Mouse (Mus musculus): ENCODE measurements around the gene Tubd1.

Gene Tubd1

DNA sequence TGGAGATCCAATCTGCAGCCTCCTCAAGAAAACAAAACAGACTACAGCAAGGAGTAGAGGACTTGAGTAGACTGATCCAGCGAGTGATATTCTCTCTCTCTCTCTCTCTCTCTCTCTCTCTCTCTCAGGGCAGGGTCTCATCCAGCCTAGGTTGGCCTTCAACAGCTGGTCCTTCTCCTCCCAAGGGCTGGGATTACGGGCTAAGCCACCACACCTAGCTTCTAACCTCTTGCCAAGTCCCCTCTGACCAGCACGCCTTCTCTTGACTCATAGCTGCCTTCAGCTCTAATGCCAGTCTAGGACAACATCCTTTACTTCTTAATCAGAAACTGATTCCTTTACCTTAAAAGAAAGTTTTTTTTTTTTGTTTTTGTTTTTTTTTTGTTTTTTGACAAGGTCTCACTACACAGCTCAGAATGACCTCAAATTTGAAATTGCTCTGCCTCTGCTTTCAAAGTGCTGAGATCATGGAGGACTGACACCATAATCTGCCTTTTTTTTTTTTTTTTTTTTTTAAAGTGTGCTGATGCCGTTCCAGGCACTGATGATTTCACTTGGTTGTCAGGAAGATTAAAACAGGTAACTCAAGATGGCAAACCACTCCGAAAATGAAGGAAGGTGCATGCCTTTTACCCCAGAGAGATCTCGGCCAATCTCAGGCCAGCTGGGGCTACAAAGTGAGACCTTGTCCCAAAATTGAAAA, 33.5 kb downstream of the Tubd1 start:
- TF ChIP-seq GATA4 (IDR thresholded peaks at IDR 0.05; ENCODE audit: insufficient replicate concordance, low read length), result no peak

DNA sequence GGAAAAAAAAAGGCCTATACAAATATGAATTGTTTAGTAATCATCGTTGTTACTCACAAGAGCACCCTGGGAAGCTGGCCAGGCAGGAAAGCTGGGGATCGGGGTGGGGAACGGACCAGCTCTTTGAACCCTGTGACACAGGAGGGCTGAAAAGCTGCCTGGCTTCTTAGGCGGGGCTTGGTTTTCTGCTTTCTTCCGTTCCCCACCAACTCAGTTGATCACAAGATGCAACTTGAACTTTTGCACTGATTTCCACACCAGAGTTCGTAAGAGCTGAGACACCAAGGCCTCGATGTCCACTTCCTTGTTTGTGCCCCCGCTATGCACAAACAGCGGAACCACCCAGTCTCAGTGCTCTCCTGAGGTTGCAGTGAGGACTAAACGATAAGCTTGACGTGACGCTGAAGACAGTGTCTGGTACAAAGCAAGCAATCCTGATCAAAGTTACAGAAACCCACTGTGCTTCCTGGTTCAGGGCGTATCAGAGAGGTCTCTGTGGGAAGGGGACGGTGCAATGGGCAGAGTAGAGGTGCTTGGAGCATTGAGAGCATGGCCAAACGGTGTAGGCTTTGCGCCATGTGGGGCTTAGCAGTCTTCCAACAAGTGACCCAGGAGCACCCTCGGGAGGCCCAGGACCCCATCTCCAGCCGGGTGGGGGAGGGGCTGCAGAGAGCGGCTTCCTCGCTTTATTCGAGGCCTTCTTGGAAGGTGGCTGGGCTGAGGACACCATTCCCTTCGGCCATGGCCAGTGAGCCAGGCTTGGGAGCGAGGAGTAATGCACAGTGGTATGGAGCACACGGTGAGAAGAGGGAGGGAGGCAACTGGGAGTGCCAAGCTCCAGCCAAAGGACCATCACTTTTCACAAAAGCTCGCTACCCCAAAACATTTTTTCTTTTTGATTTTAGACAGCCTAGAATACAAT, 34.3 kb downstream of the Tubd1 start:
- no peak for TF ChIP-seq GATA4 (IDR thresholded peaks at IDR 0.05; ENCODE audit: insufficient replicate concordance, low read length)

DNA sequence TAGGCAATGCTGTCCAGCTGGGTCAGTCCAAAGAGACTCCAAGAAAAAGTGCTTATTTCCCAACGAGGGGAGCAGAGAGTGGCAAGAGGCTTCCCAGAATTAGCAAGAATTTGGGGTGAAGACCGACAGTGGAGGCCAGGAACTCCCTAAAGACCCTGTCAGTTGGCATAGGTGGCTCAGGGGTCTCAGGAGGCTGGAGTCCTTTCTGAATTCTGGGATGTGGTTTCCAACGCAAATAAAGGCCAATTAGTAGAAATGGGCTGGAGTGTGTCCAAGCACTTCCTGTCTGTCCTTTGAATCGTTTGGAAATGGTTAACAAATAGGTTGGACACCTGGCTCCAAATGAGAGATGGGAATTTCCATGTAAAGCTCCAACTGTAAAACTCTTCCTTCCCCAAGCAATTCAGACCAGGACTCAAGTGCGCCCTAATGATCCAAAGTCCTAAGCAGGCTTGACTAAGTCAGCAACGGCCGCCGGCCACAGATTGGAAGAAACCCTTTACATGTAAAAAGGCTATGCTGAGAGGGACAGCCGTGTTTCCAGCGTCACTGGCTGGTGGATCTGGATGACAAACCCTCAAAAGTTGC, 35.0 kb downstream of the Tubd1 start:
- TF ChIP-seq GATA4 (IDR thresholded peaks at IDR 0.05; ENCODE audit: insufficient replicate concordance, low read length), result no peak

- TF ChIP-seq GATA4 (IDR thresholded peaks at IDR 0.05; ENCODE audit: insufficient replicate concordance, low read length), result no peak
These were observed 35.7 kb downstream of the Tubd1 start for GRCm38 (mm10) chr11:86580319-86581113.

DNA sequence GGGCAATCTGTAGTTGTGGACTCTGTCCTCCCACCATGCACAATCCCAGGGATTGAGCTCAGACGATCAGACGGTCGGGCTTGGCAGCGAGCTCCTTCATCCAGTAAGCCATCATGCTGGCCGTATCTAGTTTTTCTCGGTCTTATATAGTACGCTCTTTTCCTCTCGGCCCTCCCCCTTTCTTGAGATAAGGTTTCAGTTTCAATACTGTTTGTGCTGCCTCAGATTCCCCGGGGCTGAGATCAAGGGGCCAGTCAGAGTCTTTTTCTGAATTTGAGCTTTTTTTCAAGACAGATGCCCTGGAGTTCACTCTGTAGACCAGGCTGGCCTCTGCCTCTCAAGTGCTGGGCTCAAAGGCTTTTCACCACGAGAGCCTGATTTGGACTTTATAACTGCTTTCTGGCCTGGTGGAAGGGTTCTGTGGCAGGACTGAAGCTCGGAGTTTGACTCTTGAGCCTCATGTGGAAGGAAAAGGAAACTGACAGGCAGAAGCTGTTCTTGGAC, 36.5 kb downstream of the Tubd1 start:
- TF ChIP-seq GATA4 (IDR thresholded peaks at IDR 0.05; ENCODE audit: insufficient replicate concordance, low read length), result peak; percentile 86; the same call in 1 of the 2 replicates

- TF ChIP-seq GATA4 (IDR thresholded peaks at IDR 0.05; ENCODE audit: insufficient replicate concordance, low read length), result no peak
These were observed 37.3 kb downstream of the Tubd1 start for GRCm38 (mm10) chr11:86581943-86582542.

DNA sequence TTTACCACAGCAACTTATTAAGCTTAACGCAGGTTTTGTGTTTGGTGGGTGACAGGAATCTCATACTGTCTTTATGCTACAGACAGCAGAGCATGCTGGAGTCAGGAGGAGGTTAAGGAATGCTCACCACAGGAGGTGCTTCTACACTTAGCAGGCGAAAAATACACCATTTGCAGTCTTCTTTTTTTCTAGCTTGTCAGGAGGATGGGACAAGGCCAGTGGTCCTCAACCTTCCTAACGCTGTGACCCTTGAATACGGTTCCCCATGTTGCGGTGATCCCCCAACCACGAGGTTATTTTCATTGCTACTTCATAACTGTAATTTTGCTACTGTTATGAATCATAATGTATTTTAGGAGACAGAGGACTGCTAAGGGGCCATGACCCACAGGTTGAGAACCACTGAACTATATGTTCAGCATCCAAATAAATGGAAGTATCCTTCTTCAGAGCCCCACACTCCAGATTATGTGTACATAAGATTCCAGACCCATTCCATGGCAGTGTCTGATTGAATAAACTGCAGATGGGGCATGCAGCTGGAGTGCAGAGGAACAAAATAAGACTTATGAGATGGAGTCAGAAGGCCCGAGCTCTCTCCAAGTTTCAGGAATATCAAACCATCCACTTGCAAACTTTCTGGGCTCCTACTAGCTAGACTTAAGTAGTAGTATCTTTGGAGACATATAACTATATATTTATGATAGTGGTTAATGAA, 37.9 kb downstream of the Tubd1 start:
- TF ChIP-seq GATA4 (IDR thresholded peaks at IDR 0.05; ENCODE audit: insufficient replicate concordance, low read length), result no peak

- TF ChIP-seq GATA4 (IDR thresholded peaks at IDR 0.05; ENCODE audit: insufficient replicate concordance, low read length), result no peak
These were observed 38.6 kb downstream of the Tubd1 start for GRCm38 (mm10) chr11:86583313-86583825.

GRCm38 (mm10) chr11:86583990-86584897, 39.5 kb downstream of the Tubd1 start:
- TF ChIP-seq GATA4 (IDR thresholded peaks at IDR 0.05; ENCODE audit: insufficient replicate concordance, low read length), result no peak

DNA sequence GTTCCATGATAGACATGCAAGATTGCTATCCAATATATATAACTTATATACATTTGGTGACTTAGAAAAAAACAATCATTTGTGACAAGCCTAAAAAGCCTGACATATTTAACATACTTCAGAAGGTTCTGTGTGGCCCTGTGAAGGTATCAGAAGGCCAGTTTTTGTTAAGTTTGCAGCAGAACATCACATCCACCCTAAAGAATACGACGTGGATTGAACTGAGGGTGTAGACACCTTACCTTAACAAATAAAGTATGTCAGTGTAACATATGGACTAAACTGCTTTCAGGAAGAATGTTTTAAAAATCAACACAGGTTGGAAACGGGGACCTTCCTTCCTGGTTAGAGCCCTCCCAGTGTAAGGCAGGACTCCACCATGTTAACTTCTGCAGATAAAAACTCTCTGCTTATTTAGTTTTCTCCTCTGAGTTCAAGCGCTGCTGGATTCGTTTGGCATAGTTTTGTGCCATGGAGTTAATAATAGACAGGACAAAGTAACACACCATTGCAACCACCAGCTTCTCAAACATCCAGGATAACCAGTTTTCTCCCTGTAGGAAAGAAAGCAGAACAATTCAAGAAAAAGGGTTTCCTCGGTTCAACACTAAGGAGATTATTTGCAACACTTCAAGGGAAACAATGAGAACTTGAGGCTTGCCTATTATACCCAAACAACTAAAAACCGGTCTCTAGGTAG, 40.3 kb downstream of the Tubd1 start:
- no peak for TF ChIP-seq GATA4 (IDR thresholded peaks at IDR 0.05; ENCODE audit: insufficient replicate concordance, low read length)

- TF ChIP-seq GATA4 (IDR thresholded peaks at IDR 0.05; ENCODE audit: insufficient replicate concordance, low read length), result no peak
These were observed 40.8 kb downstream of the Tubd1 start for GRCm38 (mm10) chr11:86585598-86585984.
